Comparison of ENCODE assay signal across 8 mouse cellular contexts in genomic region chr11:95713225-95713810, GRCm38 (mm10). TPM values are rescaled to one million over a fixed set of nuclear protein-coding genes. Genes with fewer than 3 reads are reported as not detected.
DNase-seq lines count a peak whose midpoint lies in the region; ATAC-seq and TF ChIP-seq lines count a peak whose summit lies in the region.

No protein-coding gene starts in this region.

- peaks cover 9 to 21% of the 10 kb centered on the region in 2 experiments; a peak in 3 of 4 replicates for H3K4me1 ChIP-seq in ES-E14 (ENCODE audit: control insufficient read depth in 2 of 2, insufficient read depth in 2 of 2, low read length in 2 of 2, poor library complexity in 1 of 2)
- H3K4me1 ChIP-seq in brown adipose tissue, adult 24 weeks (ENCODE audit: control insufficient read depth, insufficient read depth, insufficient read length, low read length): no peaks in the 10 kb centered on the region; the same call in 1 of the 2 replicates
- H3K4me1 ChIP-seq in lung, postnatal 0 days (ENCODE audit: insufficient read depth, low read depth, low read length): peaks cover 12% of the 10 kb centered on the region; the same call in 1 of the 2 replicates
- peaks cover 5% of the 10 kb centered on the region for H3K4me1 ChIP-seq in olfactory bulb, adult 2 months (ENCODE audit: control insufficient read depth, insufficient read depth, low read length)

- no peaks in the 10 kb centered on the region for H3K36me3 ChIP-seq in ES-E14 (ENCODE audit: control insufficient read depth, insufficient read depth, low read length, poor library complexity, severe bottlenecking)
- H3K36me3 ChIP-seq in lung, postnatal 0 days (ENCODE audit: insufficient read depth, low read length): no peaks in the 10 kb centered on the region

- no peak for TF ChIP-seq CTCF in lung, postnatal 0 days (IDR thresholded peaks at IDR 0.05)
- TF ChIP-seq CTCF in olfactory bulb, adult 2 months (IDR thresholded peaks at IDR 0.05; ENCODE audit: insufficient read depth, low read depth, low read length): no peak

- peak overlapping the region; percentile 74 to 81 for H3K4me3 ChIP-seq in ES-E14 (ENCODE audit: insufficient read depth in 1 of 2, low read depth in 1 of 2, low read length in 2 of 2, poor library complexity in 1 of 2, severe bottlenecking in 1 of 2)
- H3K4me3 ChIP-seq in brown adipose tissue, adult 24 weeks (ENCODE audit: insufficient read depth, low read depth, low read length): peak overlapping the region; percentile 77
- peak overlapping the region; percentile 84 for H3K4me3 ChIP-seq in lung, postnatal 0 days (ENCODE audit: low read depth, low read length)
- peak overlapping the region; percentile 59 for H3K4me3 ChIP-seq in olfactory bulb, adult 2 months (ENCODE audit: insufficient read depth, low read depth, low read length)

- TF ChIP-seq POLR2A in olfactory bulb, adult 2 months (IDR thresholded peaks at IDR 0.05; ENCODE audit: insufficient read depth, low read depth, low read length): no peak

- in situ Hi-C loops in ES-E14 (cut with MboI; ENCODE audit: low sequenced_read_pairs in 2 of 2, unreplicated experiment in 2 of 2): no loop called here

- H3K9me3 ChIP-seq in ES-E14 (ENCODE audit: control insufficient read depth, insufficient read depth, low read depth, low read length): no peaks in the 10 kb centered on the region
- H3K9me3 ChIP-seq in lung, postnatal 0 days (ENCODE audit: low read length): no peaks in the 10 kb centered on the region

- H3K27me3 ChIP-seq in lung, postnatal 0 days (replicated peaks; ENCODE audit: insufficient read depth, low read length): no peaks in the 10 kb centered on the region

- ATAC-seq in lung, postnatal 0 days: peak; percentile 62

- peak overlapping the region; percentile 91 for H3K4me2 ChIP-seq in lung, postnatal 0 days (replicated peaks; ENCODE audit: low read depth, low read length)

- peak overlapping the region; percentile 83 for H3K27ac ChIP-seq in ES-E14 (ENCODE audit: insufficient read depth, low read depth, low read length, poor library complexity, severe bottlenecking)
- peak overlapping the region; percentile 49; the same call in 1 of the 2 replicates for H3K27ac ChIP-seq in brown adipose tissue, adult 24 weeks (replicated peaks; ENCODE audit: low read depth, low read length)
- H3K27ac ChIP-seq in lung, postnatal 0 days (ENCODE audit: low read length): peak overlapping the region; percentile 98
- peak overlapping the region; percentile 26 for H3K27ac ChIP-seq in olfactory bulb, adult 2 months (ENCODE audit: insufficient read depth, low read depth, low read length)

- H3K9ac ChIP-seq in ES-E14 (ENCODE audit: insufficient read depth, low read depth, low read length, poor library complexity, severe bottlenecking): peak overlapping the region; percentile 78
- H3K9ac ChIP-seq in lung, postnatal 0 days (replicated peaks; ENCODE audit: low read depth): peak overlapping the region; percentile 89

- no peak for DNase-seq in ES-E14 (ENCODE audit: low read depth, low spot score)
- peak; percentile 16 for DNase-seq in forelimb bud, embryonic 11.5 days (ENCODE audit: low read depth, low spot score)
- peak; percentile 60 for DNase-seq in heart, postnatal 4 days
- DNase-seq in layer of hippocampus, postnatal 25 days (ENCODE audit: extremely low spot score in 1 of 2, low spot score in 1 of 2): peak; percentile 37 to 54
- DNase-seq in lung, postnatal 0 days (ENCODE audit: low spot score): peak; percentile 61
- DNase-seq in thymus, postnatal 25 days: peak; percentile 80

- WGBS in lung, postnatal 0 days: under 1% methylated on average over 12 of the region's 49 CpGs
- WGBS in olfactory bulb, adult 2 months: under 1% methylated on average over 49 of the region's 49 CpGs

- TF ChIP-seq EP300 in lung, postnatal 0 days (IDR thresholded peaks at IDR 0.05): no peak

TF ChIP-seq in ES-E14, 5 proteins besides CTCF, POLR2A, EP300 and RAD21:
- TF ChIP-seq ZC3H11A (IDR thresholded peaks at IDR 0.05; ENCODE audit: borderline replicate concordance, low read depth, low read length): no peak
- no peak for TF ChIP-seq ZNF384 (IDR thresholded peaks at IDR 0.05; ENCODE audit: low read depth, low read length)
- TF ChIP-seq MAFK (IDR thresholded peaks at IDR 0.05; ENCODE audit: insufficient read depth, low read depth, low read length): no peak
- TF ChIP-seq CHD2 (IDR thresholded peaks at IDR 0.05; ENCODE audit: low read depth, low read length): no peak
- no peak for TF ChIP-seq HCFC1 (IDR thresholded peaks at IDR 0.05; ENCODE audit: borderline replicate concordance, insufficient read depth, low read length)

RNA-seq across cellular contexts. Expression of gene Zfp652, which starts 0.8 kb away (rescaled TPM):
- total RNA-seq in ES-E14 (2012; rRNA removed): 26.9 and 47.0 TPM in 2 replicates
- polyA plus RNA-seq in brown adipose tissue, adult 24 weeks (2012; ENCODE audit: insufficient read depth, insufficient read length, missing spikeins): 8.9 and 12.0 TPM in 2 replicates
- total RNA-seq in heart, postnatal 4 days (2021): 10 to 100 TPM; 42.8 to 48.2 TPM
- total RNA-seq in layer of hippocampus, postnatal 25 days (2021): 10 to 100 TPM; 43.8 to 51.8 TPM
- polyA plus RNA-seq in lung, postnatal 0 days (2015; fragmentation: Nextera tagmentation; extraction: Ambion mirVana): 18.5 and 19.6 TPM in 2 replicates
- polyA plus RNA-seq in olfactory bulb, adult 2 months (2012; ENCODE audit: insufficient read depth, insufficient read length, low replicate concordance, missing spikeins): 93.0 TPM in 1 of 2 replicates, not detected in the other

RNA-seq across cellular contexts. Expression of gene B130006D01Rik, which starts 10.1 kb away (rescaled TPM):
- 1.5 and 3.0 TPM in 2 replicates for total RNA-seq in ES-E14 (2012; rRNA removed)
- polyA plus RNA-seq in brown adipose tissue, adult 24 weeks (2012; ENCODE audit: insufficient read depth, insufficient read length, missing spikeins): not detected in 2 replicates
- total RNA-seq in heart, postnatal 4 days (2021): 1 to 10 TPM in 1 of 2 experiments, under 1 TPM in 1; 0.57 to 1.1 TPM
- total RNA-seq in layer of hippocampus, postnatal 25 days (2021): 1 to 10 TPM in 1 of 2 experiments, under 1 TPM in 1; 0.69 to 2.0 TPM
- polyA plus RNA-seq in lung, postnatal 0 days (2015; fragmentation: Nextera tagmentation; extraction: Ambion mirVana): 0.42 and 0.61 TPM in 2 replicates
- not detected in 2 replicates for polyA plus RNA-seq in olfactory bulb, adult 2 months (2012; ENCODE audit: insufficient read depth, insufficient read length, low replicate concordance, missing spikeins)

RNA-seq across cellular contexts. Expression of gene Phb, which starts 46.6 kb away (rescaled TPM):
- 693 and 831 TPM in 2 replicates for total RNA-seq in ES-E14 (2012; rRNA removed)
- polyA plus RNA-seq in brown adipose tissue, adult 24 weeks (2012; ENCODE audit: insufficient read depth, insufficient read length, missing spikeins): 256 and 422 TPM in 2 replicates
- total RNA-seq in heart, postnatal 4 days (2021): 100 to 1,000 TPM; 304 to 319 TPM
- total RNA-seq in layer of hippocampus, postnatal 25 days (2021): 100 to 1,000 TPM in 1 of 2 experiments, 10 to 100 TPM in 1; 94.5 to 106 TPM
- 94.7 and 95.1 TPM in 2 replicates for polyA plus RNA-seq in lung, postnatal 0 days (2015; fragmentation: Nextera tagmentation; extraction: Ambion mirVana)
- polyA plus RNA-seq in olfactory bulb, adult 2 months (2012; ENCODE audit: insufficient read depth, insufficient read length, low replicate concordance, missing spikeins): not detected in 2 replicates

Comparison
In these comparisons a context has a peak if more than half of its experiments do, and no peak if none do; other contexts are left out.
1. H3K27ac ChIP-seq: peak in every context shown above with its lines; median percentile 98 in lung, postnatal 0 days; 83 in ES-E14; 49 in brown adipose tissue, adult 24 weeks; 26 in olfactory bulb, adult 2 months.